Mouse (Mus musculus) spleen, postnatal 4 days (tissue): ENCODE results near the gene Rfxank.
A peak's percentile ranks its signal among the peaks of the same experiment; 100 is the strongest.

ENCODE experiments used
- DNase-seq, 2 experiments: peaks; one replicate each; pipeline ENCODE4 v3.0.0; 2022; ENCODE audit warnings: low spot score in 2 of 2

The Rfxank gene

DNA sequence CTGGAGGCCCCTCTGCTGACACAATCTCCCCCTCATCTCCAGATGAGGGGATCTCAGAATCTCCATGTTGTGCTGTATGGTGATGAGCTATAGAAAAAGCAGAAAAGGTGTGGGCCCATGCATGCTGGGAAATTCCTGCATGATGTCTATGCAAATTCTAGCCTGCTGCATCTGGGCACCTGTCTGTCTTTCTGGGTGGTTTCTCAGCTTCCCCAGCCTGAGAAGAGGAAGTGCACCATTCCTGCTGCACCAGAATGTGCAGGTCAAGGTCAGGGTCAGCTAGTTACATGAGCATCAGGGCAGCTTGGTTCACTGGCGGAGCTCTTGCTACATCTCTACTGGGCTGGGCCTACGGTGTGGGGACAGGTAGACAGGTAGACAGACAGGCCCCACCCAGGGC, 28.5 kb downstream of the Rfxank start:
- no peak for DNase-seq

DNA sequence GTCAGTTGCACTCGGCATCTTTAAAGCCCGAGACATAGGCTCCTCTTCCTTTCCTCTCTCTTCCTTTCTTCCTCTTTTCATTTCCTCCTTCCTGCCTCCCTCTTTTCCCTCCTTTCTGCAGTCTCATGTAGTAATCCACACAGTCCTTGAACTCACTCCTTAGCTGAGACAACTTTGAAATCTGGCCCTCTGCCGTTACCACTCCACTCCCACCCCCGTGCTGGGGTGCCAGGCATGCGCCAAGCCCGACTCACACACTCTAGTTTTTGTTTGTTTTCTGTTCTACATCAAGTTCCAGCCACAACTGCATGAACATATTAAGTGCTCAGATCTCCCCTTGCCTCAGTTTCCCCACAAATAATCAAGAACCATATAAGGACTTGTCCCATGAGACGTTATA, 34.0 kb downstream of the Rfxank start:
- DNase-seq = no peak

DNA sequence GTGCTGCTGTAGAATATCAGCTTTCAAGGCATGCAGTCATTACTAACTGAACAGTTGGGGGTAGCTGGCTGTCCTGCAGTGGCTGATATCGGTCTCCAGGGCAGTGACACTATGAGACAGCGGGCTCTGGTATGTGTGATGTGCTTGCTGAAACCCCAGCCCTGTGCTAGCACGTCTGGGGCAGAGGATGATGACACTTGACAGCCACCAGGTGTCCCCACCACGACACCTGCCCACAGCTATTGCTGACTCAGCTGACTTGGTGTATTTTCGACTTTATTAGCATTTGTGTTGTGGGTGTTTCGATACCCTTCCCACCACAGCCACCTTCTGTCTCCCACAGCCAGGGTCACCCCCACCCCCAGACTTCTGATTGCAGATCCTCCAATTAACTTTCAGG, 34.4 kb downstream of the Rfxank start:
- peak; percentile 39 to 75 for DNase-seq

DNA sequence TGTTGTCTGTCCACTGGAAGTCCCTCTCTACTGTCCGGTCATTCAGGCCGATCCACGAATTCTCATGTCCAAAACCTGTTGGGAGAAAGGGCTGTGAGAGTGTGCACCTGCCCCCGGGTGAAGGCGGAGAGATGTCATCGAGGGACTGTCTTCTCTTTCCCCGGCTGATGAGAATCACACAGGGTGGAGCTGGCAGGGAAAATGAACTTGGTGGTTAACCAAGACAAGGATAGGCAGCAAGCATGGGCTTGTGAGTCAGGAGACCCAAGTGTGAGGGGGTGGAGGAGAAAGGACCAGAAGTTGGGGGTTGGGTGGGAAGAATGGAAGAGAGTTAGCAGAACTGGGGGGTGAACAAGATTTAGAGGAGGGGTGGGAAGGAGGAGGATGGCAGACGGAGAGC, 38.7 kb downstream of the Rfxank start:
- no peak for DNase-seq

DNA sequence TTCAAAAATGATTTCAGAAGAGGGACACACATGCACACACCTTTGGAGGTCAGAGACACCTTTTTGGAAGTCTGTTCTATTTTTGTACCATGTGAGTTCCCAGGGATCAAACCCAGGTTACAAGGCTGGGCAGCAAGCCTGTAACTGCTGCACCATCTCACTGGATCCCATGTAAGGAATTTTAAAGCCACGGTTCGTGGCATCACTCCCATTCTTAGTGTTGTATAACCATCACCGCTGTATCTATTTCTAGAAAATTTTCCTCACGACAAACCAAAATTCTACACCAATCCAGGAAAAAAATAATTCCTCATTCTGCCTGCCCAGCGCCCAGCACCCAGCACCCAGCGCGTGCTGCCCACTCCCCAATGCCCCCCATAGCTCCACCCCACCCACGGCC, 39.7 kb downstream of the Rfxank start:
- no peak for DNase-seq

DNA sequence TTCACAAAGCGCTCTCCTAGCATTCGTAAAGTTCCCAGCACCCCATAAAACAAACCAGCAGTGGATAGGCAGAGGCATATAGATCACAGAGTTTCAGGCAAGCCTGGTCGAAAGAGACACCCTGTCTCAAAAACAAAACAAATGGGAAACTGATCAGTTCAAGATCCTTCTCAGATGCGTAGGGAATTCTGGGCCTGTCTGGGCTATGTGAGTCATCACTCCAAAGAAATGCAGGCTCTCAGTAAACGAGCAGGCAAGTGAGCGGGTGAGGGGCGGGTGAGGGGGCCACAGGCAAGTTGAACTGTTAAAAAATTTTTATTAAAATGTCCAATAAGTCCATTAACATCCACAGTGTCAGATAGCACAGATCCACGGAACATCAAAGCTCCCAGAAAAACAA, 46.2 kb downstream of the Rfxank start:
- DNase-seq = no peak

DNA sequence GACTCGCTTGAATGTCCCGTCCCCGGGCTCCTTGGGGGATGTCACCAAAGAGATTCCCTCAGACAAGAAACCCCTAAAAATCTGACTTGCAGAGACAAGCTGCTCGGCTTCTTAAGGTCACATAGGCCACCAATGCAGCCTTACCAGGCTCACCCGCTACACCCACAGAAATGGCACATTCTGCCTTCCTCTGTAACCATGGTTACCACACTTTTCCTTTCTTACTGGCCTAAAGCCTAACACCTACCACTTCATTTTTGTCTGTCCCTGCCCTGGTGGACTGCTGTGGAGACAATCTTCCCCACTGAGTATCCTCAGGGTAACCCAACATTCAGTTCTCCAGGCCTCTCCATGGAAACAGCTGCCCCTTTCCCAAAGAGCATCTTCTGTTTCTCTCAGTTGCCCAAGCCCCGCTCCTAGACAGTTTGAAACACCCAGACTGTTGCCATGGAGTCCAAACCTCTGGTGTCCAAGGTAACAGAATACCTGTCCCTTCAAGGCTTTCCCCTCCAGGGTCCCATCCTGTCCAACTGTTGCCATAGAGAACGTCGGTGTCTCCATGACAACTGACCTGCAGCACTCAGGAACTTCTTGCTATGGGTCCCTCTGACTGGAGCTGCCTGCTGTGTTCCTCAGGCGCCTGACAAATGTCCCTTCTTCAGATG, 49.5 kb downstream of the Rfxank start:
- no peak for DNase-seq

DNA sequence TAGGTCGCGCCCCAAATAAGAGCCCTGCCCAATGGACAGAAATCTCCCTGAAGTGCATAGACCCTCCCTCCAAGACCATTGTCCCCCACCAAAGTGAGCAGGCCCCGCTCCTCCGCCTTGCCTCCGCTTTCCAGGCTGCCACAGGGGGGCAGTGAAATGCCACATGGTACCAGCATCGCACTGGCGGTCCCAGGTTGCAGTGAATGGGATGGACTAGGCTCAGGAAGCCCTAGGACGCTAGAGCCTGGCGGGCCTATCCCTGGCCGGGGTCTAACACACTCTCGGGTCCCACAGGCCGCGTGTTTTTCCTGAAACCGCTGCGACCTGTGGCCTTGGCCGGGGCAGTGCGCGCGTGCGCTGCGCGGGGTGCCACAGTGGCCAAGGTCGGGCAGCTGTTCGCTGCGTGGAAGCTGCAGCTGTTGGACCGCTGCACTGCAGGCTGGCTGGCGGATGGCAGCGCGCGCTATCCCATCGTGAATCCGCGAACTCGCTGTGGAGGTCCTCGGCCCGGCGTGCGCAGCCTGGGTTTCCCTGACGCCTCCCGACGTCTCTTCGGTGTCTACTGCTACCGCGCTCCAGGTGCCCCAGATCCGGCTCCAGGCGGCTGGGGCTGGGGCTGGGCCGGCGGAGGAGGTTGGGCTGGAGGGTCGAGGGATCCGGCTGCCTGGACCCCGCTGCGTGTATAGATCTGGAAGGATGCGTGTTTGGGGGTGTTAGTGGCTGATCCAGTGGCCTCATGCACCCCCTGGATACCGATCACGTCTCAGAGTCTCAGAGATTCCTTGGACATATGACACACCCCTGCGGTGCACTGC, 50.9 kb downstream of the Rfxank start:
- DNase-seq = no peak

DNA sequence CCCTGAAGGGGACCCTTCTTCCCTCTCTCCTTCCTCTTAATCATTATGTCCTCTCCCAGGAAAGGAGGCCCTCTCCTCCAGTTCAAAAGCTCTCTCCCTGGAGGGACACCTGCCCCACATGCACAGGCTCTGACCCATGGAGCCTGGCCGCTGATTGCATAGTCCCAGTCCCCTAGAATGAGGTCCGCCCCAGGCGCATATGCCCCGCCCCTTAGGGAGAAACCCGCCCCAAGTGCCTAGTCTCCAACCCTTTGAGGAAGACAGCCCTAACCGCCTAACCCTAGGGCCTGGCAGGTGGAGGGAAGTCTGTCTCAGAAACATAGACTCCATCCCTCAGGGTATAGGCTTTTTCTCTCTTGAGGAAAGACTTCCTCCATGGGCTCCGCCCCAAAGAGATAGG, 51.7 kb downstream of the Rfxank start:
- no peak for DNase-seq

DNA sequence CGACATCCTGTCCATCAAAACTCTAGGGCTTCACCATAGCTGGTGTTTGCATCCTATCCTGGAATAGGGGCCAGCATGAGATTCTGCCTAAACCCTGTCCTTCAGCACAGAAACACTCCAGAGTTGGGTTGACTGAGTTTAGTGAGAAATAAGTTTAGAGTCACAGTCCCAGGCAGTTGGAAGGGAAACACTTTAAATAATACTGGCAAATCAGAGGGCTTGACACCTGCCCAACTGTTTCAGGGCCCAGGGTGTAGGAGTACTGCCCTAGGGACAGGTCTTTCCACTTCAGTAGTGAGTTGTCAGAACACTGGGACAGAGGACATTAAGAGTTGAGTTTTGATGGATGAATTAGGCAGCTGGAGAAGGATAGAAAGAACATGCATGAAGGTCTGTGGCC, 52.8 kb downstream of the Rfxank start:
- no peak for DNase-seq

DNA sequence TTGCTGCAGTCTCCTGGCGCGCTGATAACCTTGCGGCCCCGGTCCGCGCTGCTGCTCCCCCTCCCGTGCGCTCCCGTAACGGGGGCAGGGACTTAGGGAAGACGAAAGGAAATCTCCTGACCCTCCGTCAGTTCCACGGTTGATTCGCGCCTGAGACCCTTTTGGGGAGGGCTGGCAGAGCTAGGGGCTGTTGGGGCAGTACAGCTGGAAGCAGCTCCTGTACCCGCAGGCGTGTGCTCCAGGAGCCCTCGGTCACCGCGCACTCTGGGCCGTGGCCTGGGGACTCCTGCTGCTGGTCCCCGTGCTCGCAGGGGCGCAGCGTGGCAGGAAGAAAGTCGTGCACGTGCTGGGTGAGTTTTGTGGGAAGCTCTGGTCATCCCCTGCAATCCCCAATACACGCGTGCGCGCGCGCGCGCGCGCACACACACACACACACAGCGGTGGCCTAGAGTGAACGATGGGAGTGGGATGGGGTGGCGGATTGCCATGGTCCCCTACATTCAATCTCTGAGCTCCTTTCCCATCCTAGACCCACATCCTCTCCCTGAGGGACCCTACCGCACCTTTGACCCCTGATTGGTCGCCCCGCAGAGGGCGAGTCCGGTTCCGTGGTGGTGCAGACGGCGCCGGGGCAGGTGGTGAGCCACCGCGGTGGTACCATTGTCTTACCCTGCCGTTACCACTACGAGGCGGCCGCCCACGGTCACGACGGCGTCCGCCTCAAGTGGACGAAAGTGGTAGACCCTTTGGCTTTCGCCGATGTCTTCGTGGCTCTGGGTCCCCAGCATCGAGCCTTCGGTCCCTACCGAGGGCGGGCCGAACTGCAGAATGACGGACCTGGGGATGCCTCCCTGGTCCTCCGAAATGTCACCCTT, 54.5 kb downstream of the Rfxank start:
- DNase-seq = no peak

DNA sequence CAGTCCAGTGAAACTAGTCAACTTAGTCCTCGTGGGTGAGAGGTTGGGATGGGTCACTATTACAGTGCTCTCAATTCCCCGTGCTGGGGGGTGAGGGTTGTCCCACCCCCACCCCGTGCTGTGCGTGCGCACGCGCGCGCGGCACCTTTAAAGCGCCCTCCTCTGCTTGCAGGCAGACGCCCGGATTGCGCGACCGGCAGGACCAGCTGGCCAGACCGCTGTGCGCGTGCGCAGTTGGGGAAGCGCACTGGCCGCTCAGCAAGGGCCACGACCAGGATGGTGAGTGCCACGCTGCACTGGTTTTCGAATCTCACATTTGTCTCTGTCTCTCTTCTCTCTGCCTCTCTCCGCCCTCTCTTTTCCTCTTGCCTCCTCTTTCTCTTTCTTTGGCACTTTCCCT, 55.7 kb downstream of the Rfxank start, which contains the start of gene Hapln4:
Gene Hapln4, plus strand, starts transcription at position 173 of the 400 bp plus-strand sequence.
- peak in 1 of 2 experiments; percentile 70 for DNase-seq

DNA sequence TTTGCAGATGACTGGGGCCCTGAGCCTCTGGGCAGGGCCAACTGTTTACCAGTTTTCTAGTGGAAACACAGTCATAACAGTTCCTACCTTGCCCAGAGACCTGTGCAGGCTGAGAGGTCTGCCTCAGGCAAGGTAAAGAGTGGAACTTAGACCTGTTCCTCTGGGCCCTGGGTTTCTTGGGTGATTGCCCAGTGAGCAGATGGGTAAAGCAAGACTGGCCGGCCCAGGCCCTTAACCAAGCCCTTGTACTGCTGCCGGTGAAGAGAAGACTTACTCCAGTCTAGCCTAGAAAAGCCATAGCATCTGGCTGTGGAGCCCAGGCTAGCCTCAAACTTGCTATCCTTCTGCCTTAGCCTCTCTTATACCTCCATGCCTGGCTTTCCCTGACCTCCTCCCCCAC, 57.0 kb downstream of the Rfxank start:
- DNase-seq = no peak
